Mouse (Mus musculus) heart, adult 2 months (tissue): ENCODE results near the gene Gm3448.
"Not testable (repeated sequence)": the region's sequence is repeated elsewhere in the genome, so short reads cannot be mapped to it uniquely, and the experiment has no call there.

Experiments used
- CTCF ChIP-seq: fragments of 200-600 bp; IDR thresholded peaks from 2 replicates; pipeline ENCODE4 v1.8.1; 2022; ENCODE audit warnings: antibody characterized with exemption, mild to moderate bottlenecking, moderate library complexity
- POLR2A ChIP-seq: fragments of 200-500 bp; IDR thresholded peaks from 2 replicates; pipeline ENCODE4 v1.6.1; 2011; ENCODE audit warnings: mild to moderate bottlenecking, low read depth, low read length, control low read depth; ENCODE audit not compliant: insufficient read depth

DNA sequence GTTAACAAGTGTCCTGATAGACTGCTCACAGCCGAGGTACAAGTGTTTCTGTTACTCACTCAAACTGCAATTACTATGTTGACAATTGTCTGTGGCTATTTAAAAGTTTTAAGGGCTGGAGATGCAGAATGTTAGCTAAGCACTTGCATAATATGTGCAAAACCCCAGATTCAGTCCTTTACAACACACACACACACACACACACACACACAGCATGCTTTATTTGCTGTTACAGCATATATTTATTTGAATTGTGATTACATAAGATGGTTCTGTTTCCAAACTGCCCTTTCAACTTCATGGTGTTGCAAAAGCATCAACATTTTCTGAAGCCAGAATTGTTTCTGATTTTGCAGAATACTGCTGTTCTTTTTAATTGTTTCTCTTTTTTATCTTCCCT, 9.0 kb upstream of the Gm3448 start:
- TF ChIP-seq CTCF, POLR2A: not testable (repeated sequence)
